Mouse (Mus musculus) cerebellum, adult 2 months (tissue): ENCODE results near the gene Ndufaf7. TPM values are rescaled to one million over a fixed set of nuclear protein-coding genes. Genes with fewer than 3 reads are reported as not detected.
A peak's percentile ranks its signal among the peaks of the same experiment; 100 is the strongest.

Experiments used
- DNase-seq, 2 experiments: peaks; one replicate each; pipeline ENCODE4 v3.0.0; 2021
- H3K27ac ChIP-seq: fragments of 200-500 bp; 2 replicates; pipeline ENCODE4 v1.5.1; 2012; ENCODE audit warnings: low read length, control low read depth, inconsistent platforms; ENCODE audit not compliant: insufficient read depth
- H3K27me3 ChIP-seq: fragments of 200-500 bp; 2 replicates; pipeline ENCODE4 v1.6.1; 2012; ENCODE audit warnings: inconsistent platforms, mild to moderate bottlenecking, low read length, moderate library complexity; ENCODE audit not compliant: control insufficient read depth, insufficient read depth
- H3K4me1 ChIP-seq: fragments of 200-500 bp; 2 replicates; pipeline ENCODE4 v1.6.1; 2011; ENCODE audit warnings: low read length; ENCODE audit not compliant: control insufficient read depth, insufficient read depth
- H3K4me3 ChIP-seq: fragments of 200-500 bp; replicated peaks from 2 replicates; pipeline ENCODE3; 2011; ENCODE audit warnings: mild to moderate bottlenecking, low read depth, low read length, control low read depth; ENCODE audit not compliant: insufficient read depth
- CTCF ChIP-seq: fragments of 200-500 bp; IDR thresholded peaks from 2 replicates; pipeline ENCODE4 v1.5.1; 2011; ENCODE audit warnings: low read depth, mild to moderate bottlenecking, control low read depth, low read length, moderate library complexity, borderline replicate concordance; ENCODE audit not compliant: insufficient read depth
- POLR2A ChIP-seq: fragments of 200-500 bp; IDR thresholded peaks from 2 replicates; pipeline ENCODE4 v1.6.1; 2011; ENCODE audit warnings: low read length, control low read depth, borderline replicate concordance; ENCODE audit not compliant: insufficient read depth
- WGBS: fragments of 180-500 bp; shearing (Covaris S2); methylation state at CpG from one replicate; pipeline ENCODE4 v1.1.7; 2018; 5-methylcytosine and 5-hydroxymethylcytosine counted together
- polyA plus RNA-seq: library from polyadenylated mRNA; depleted of rRNA; stranded (reverse); fragments of >200 nt; gene quantifications from 2 replicates; pipeline ENCODE4 v1.2.3, GENCODE M21; 2012; rRNA removed

Gene Ndufaf7
- 45.3 and 46.7 TPM in 2 replicates for polyA plus RNA-seq

DNA sequence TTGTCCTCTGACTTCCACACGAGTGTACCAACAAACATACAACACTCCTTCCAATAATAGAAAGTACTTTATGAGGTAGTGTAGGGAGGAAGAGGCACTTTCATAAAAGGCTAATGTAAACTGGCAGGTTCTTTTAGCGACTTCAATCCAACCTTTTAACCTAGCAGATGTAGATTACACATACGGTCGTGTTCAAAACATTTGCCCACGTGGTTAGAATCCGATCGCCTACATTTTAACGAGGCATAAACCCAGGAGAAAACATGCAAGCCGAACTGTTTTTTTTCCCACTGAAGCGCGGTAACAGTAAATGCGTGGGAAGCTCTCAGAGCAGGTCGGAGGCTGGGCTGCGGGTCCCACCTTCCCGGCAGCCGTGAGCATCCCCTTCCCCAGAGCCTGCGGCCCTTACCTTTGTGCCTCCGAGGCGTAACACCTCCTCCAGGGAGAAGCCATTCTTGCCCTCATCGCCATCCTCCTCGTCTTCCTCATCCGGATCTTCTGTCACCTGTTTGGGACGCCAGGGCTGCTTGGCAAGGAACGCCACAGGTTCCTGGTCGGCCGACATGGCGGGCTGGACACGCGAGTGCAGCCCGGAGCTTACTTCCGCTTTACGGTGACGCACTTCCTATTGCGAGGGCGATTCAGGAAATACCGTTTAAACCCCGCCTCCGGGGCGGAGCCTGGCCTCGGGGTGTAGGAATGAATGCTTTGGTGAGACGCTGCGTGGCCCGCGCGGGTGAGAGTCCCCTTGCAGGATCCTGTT lies at the start of gene Ndufaf7, which contains the start of gene Cebpz:
Gene Ndufaf7 (plus strand): TSS at position 671 of the 763 bp plus-strand sequence.
Gene Cebpz (minus strand): TSS at position 601 of the 763 bp plus-strand sequence.
- DNase-seq: peak; percentile 97 to 98
- no peaks in the 10 kb centered on the region for H3K27me3 ChIP-seq
- WGBS: under 1% methylated on average over 45 of the region's 45 CpGs
- H3K27ac ChIP-seq: peak within 1 kb of the TSS; percentile 33
- TF ChIP-seq POLR2A (peak; percentile 88), CTCF (no peak)
- H3K4me1 ChIP-seq: peaks cover 5% of the 10 kb centered on the region; the same call in 1 of the 2 replicates
- peak within 1 kb of the TSS; percentile 93 for H3K4me3 ChIP-seq

DNA sequence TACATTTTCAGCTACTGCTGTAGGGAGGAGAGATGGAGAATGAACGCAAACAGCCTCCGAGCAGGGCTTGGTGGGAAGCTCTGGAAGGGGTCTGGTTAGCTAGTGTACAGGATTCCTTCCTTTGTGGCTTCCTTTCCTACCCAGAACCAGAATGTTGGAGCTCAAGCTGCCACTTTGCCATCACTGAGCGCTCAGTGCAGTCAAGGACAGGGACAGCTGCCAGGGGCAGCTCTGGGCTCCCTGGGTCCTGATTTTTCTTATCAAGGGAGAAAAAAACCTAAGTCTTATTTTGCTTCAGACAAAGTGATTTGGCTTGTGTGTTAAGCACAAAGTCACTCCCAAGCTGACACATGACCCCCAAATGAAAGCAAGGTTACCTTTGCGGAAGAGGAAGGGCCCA lies 48.4 kb upstream of the Ndufaf7 start:
- 30% methylated on average over 4 of the region's 4 CpGs for WGBS
- H3K27me3 ChIP-seq: no peaks in the 10 kb centered on the region
- H3K4me1 ChIP-seq: no peaks in the 10 kb centered on the region; the same call in 1 of the 2 replicates
- no peak overlapping the region for H3K4me3 ChIP-seq
- no peak overlapping the region for H3K27ac ChIP-seq
- TF ChIP-seq CTCF (no peak), POLR2A (no peak)
- peak in 1 of 2 experiments; percentile 8 for DNase-seq

- no peak for TF ChIP-seq CTCF
- no peak for TF ChIP-seq POLR2A
- DNase-seq: peak; percentile 36
- WGBS: 13% methylated on average over 3 of the region's 3 CpGs
- H3K27ac ChIP-seq: no peak overlapping the region
- H3K4me1 ChIP-seq: no peaks in the 10 kb centered on the region; the same call in 1 of the 2 replicates
- H3K4me3 ChIP-seq: no peak overlapping the region
- H3K27me3 ChIP-seq: no peaks in the 10 kb centered on the region
Observed at GRCm38 (mm10) chr17:78889184-78889583, 47.8 kb upstream of the Ndufaf7 start.

- TF ChIP-seq POLR2A (no peak), CTCF (no peak)
- 76% methylated on average over 9 of the region's 9 CpGs for WGBS
- H3K4me3 ChIP-seq: no peak overlapping the region
- no peak overlapping the region for H3K27ac ChIP-seq
- no peaks in the 10 kb centered on the region; the same call in 1 of the 2 replicates for H3K4me1 ChIP-seq
- no peaks in the 10 kb centered on the region for H3K27me3 ChIP-seq
- no peak for DNase-seq
Observed at GRCm38 (mm10) chr17:78891020-78891419, 45.9 kb upstream of the Ndufaf7 start.

DNA sequence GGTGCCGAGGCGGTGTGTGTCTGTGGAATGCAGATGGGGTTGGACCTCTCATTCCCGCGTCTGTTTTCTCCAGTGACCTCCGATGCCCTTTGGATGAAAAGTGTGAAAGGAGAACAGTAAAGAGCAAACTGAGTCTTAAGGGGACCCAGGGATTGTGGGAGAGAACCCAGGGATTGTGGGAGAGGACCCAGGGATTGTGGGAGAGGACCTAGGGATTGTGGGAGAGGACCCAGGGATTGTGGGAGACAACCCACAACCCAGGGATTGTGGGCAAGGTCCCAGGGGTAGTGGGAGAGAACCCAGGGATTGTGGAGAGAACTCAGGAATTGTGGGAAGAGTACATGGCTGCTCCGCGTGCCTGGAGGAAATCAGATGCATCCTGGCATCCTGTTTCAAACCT lies 41.9 kb upstream of the Ndufaf7 start:
- no peak overlapping the region for H3K4me3 ChIP-seq
- no peak for DNase-seq
- no peak overlapping the region for H3K27ac ChIP-seq
- no peaks in the 10 kb centered on the region for H3K27me3 ChIP-seq
- WGBS: 66% methylated on average over 7 of the region's 7 CpGs
- H3K4me1 ChIP-seq: no peaks in the 10 kb centered on the region
- TF ChIP-seq CTCF: no peak
- no peak for TF ChIP-seq POLR2A

- Histone ChIP-seq H3K4me1 (no peaks in the 10 kb centered on the region), H3K4me3 (no peak overlapping the region), H3K27ac (no peak overlapping the region), H3K27me3 (no peaks in the 10 kb centered on the region)
- 3% methylated on average over 8 of the region's 8 CpGs for WGBS
- TF ChIP-seq POLR2A (no peak), CTCF (no peak)
- peak in 1 of 2 experiments; percentile 14 for DNase-seq
Observed at GRCm38 (mm10) chr17:78895394-78895793, 41.5 kb upstream of the Ndufaf7 start.

GRCm38 (mm10) chr17:78903158-78903557 lies 33.8 kb upstream of the Ndufaf7 start:
- WGBS: 86% methylated on average over 2 of the region's 2 CpGs
- no peak overlapping the region for H3K4me3 ChIP-seq
- TF ChIP-seq POLR2A: no peak
- no peak for TF ChIP-seq CTCF
- no peaks in the 10 kb centered on the region for H3K27me3 ChIP-seq
- no peak for DNase-seq
- no peak overlapping the region for H3K27ac ChIP-seq
- H3K4me1 ChIP-seq: no peaks in the 10 kb centered on the region

GRCm38 (mm10) chr17:78906892-78907291 lies 30.0 kb upstream of the Ndufaf7 start, which contains the start of gene Sult6b1:
Gene Sult6b1 (minus strand): TSS chr17:78906992.
- WGBS: 86% methylated on average over 5 of the region's 5 CpGs
- DNase-seq: no peak
- no peak within 1 kb of the TSS for H3K4me3 ChIP-seq
- H3K27me3 ChIP-seq: no peaks in the 10 kb centered on the region
- H3K4me1 ChIP-seq: no peaks in the 10 kb centered on the region
- H3K27ac ChIP-seq: no peak within 1 kb of the TSS
- no peak for TF ChIP-seq CTCF
- no peak for TF ChIP-seq POLR2A
